Mouse (Mus musculus): ENCODE measurements at regions not wholly inside any gene's neighbourhood (a gene's known extent, or its start where the extent isn't known, plus 50 kb on each side); places are given as distances from the start of the nearest gene placed in this dataset.

DNA sequence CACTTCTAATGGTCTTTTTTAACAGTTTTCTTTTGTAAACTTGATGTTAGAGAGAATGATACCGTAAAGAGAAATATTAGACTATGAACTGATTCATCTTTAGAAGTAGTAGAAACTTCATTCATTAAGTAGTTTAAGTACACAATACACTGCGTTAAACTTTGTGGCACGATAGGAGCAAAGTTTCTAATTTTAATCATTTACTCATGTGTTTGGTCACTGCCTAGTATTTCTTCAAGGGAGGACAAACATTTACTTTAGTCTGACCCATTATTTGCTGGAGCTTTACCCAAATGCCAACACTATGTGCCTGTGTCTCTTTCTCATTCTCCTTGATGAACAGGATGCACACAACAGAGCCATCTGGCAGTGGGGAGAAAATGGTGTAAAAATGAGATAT is 200.6 kb downstream of the Chm start:
- DNase-seq (ENCODE audit: low spot score in 2 of 2): no peak

DNA sequence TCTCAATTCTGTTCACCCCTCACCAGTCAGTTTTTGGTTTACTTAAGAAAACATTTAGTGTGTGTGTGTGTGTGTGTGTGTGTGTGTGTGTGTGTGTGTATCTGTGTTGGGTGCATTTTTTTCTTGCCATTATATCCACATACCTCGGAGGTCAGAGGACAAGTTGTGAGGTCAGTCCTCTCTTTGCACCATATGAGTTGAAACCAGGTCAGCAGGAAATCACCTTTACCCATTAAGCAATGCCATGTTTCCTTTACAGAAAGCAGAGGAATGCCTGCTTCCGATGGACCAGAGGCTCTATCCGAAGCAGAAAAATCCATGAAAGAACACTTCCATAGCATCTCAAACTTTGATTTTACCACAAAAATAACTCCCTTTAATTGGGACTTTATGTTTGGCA is 201.2 kb downstream of the Chm start:
- no peak for DNase-seq (ENCODE audit: low spot score in 2 of 2)

DNA sequence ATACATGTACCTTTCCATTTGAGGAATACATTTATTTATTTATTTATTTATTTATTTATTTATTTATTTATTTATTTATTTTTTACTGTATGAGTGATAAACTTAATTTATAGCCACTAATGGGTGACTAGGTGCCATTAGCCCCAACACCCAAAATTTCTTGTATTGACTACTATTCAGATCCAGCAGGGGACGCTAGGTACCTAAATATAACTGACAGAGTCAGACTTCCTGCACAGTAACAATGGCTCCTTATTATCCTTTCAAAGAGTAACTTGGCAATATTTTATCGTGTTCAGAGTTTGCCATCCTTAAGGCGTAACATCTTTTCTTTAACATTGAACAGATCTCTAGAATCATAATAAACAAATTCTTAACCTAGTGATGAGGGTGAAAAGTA is 206.7 kb downstream of the Chm start:
- no peak for DNase-seq (ENCODE audit: low spot score in 2 of 2)

DNA sequence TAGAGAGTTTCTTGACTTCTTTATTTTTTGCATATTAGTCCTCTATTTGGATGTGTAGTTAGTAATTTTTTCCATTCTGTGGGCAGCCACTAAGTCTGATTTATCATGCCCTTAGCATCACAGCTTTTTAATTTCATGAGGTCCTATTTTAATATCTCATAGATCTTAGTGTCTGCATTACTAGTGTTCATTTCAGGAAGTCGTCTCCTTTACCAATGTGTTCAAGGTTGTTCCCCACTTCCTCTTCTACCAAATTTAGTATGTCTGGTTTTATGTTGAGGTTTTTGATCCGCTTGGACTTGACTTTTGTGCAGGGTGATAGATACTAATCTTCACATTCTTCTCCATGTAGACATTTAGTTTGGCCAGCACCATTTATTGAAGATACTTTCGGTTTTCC is 221.2 kb downstream of the Chm start:
- no peak for DNase-seq (ENCODE audit: low spot score in 2 of 2)

DNA sequence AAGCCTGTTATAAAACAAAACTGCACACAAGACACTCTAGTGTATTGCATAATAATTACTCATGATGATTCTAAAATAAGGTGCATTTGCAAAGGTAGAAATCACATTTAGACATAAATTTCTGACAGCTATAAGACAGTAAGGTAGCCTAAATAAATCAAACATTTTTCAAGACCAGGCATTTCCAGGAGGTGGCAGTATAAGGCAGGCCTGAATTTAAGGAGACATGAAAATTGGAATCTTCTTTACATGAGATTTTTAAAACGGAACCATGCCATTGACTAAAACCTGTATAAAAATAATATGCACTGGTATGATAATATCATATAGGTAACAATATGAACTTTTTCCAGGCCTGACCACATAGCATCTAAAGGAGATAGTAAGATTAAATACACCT is 235.5 kb downstream of the Chm start:
- DNase-seq (ENCODE audit: low spot score in 2 of 2): peak in 1 of 2 experiments; percentile 28

DNA sequence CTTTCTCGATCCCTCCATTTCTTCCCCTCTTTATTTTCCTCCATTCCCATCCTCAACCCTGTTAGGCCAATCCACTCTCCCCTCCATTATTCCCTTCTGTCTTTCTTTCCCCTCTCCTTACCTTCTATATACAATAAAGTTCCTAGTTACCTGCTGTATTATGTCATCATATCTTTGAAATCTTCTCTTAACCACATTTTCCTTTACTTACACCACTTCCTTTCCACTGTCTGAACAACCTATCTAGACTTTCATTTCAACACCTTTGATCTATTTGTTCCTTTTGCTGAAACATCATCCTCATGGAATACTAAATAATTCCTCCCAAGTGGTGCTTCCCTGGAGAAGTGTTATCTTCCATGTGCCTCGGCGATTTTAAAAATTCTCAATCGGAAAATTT is 237.8 kb downstream of the Chm start:
- no peak for DNase-seq (ENCODE audit: low spot score in 2 of 2)

DNA sequence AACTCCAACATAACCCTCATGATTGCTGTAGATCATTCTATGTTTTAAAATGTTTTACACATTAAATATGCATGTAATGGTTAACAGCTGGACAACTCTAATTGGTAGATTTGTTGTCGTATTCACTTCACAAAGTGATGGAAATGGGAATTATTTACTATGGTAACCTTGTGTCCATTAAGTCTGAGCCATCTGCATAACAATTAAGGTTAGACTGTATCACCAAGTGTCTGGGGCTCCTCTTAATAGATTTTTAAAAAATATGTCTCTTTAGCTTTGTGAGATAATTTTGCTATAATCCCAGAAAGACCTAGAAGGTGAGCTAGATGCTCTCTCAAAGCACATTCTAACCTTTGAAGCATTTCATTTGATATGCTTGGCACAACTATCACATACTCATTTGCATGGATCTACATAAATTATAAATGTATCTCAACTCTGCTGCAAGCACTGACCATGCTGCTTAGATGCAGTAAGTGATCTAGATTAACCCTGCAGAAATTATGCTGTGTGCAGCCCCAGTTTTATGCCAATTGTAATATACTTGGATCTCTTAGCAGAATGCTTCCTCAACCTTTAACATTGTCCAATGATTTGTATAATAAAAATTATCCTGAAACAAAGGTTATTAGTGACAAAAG is 227.2 kb upstream of the Pof1b start:
- no peak for DNase-seq (ENCODE audit: low spot score in 2 of 2)

DNA sequence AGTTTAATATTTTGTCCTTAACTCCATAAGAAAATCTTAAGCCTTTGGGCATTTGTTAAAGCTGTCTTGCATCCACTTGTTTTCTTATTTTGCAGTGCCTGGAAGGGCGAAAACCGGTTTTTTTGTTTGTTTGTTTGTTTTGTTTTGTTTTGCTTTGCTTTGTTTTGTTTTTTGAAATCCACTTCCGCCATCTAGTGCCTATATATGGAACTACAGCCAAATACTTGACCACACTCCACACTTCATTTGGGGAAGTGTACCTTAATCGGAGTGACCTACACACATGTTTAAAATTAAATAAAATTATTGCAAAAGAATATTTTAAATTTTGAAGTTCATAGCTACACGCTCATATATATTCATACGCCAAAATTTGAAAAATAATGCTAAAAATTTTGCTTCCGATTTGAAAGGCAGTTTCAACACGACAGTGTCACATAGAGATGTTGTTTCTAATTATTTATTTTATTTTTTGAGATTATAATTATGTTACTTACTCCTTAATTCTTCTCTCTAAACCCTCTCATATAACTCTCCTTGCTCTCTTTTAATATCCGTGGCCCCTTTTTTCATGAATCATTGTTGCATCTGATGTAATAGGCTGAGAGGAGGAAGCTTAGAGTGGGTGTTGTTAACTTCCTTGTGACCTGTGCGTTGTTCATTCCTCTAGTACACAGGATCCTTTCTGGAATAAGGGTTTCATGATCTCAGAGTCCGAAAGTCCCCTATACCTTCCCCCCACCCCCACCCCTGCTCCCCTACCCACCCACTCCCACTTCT is 205.4 kb upstream of the Pof1b start:
- DNase-seq (ENCODE audit: low spot score in 2 of 2): peak in 1 of 2 experiments; percentile 6

DNA sequence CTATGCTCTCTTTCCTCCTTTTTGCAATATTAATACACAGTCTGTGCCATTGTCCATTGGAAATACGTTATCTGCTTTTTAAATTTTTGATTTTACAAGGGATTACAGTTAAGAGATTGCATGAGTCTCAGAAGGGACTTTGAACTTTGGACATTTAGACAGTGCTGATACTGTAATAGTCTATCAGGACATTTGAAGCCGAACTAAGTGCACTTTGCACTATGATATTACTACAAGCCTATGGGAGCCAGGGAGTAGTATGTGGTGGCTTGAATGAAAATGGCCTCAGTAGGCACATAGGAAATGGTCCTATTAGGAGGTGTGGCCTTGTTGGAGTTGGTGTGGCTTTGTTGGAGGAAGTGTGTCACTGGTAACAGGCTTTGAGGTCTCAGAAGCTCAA is 188.1 kb upstream of the Pof1b start:
- DNase-seq (ENCODE audit: low spot score in 2 of 2): no peak
